Comparison of ENCODE assay signal across 17 mouse cellular contexts in genomic region chr6:125272228-125272785, GRCm38 (mm10). TPM values are rescaled to one million over a fixed set of nuclear protein-coding genes. Genes with fewer than 3 reads are reported as not detected.
DNase-seq lines count a peak whose midpoint lies in the region; ATAC-seq and TF ChIP-seq lines count a peak whose summit lies in the region.
"Had no signal": no experiment of that assay in that cellular context is flagged by ENCODE, and none has a peak within 500 bp of the region (broad histone marks: within the 10 kb centered on the region; RNA-seq: fewer than 3 reads in every experiment).

No protein-coding gene starts in this region.

- no peaks in the 10 kb centered on the region for H3K4me1 ChIP-seq in heart, embryonic 11.5 days (ENCODE audit: control insufficient read depth, insufficient read depth, low read length)
- no peaks in the 10 kb centered on the region for H3K4me1 ChIP-seq in midbrain, embryonic 11.5 days (ENCODE audit: control insufficient read depth, insufficient read depth, low read length)
- peaks cover 4% of the 10 kb centered on the region for H3K4me1 ChIP-seq in midbrain, embryonic 13.5 days (replicated peaks)
- peaks cover 19% of the 10 kb centered on the region for H3K4me1 ChIP-seq in liver, embryonic 12.5 days
- peaks cover 6% of the 10 kb centered on the region for H3K4me1 ChIP-seq in small intestine, adult 2 months (ENCODE audit: control insufficient read depth, insufficient read depth, insufficient read length, low read length)

- H3K27me3 ChIP-seq in heart, embryonic 11.5 days (ENCODE audit: control insufficient read depth, insufficient read depth, low read length): no peaks in the 10 kb centered on the region
- H3K27me3 ChIP-seq in midbrain, embryonic 11.5 days (ENCODE audit: control insufficient read depth, insufficient read depth, low read length): no peaks in the 10 kb centered on the region
- H3K27me3 ChIP-seq in midbrain, embryonic 13.5 days: peaks cover 8% of the 10 kb centered on the region
- 0 out of 2 replicates have a peak, but pooled peaks cover 8% of the 10 kb centered on the region for H3K27me3 ChIP-seq in liver, embryonic 12.5 days (replicated peaks)
- no peaks in the 10 kb centered on the region for H3K27me3 ChIP-seq in small intestine, adult 2 months (ENCODE audit: control insufficient read depth, insufficient read depth, low read length)

- H3K27ac ChIP-seq in heart, embryonic 11.5 days (ENCODE audit: low read depth, low read length): no peak overlapping the region
- H3K27ac ChIP-seq in midbrain, embryonic 11.5 days (ENCODE audit: low read depth, low read length): no peak overlapping the region
- H3K27ac ChIP-seq in midbrain, embryonic 13.5 days: no peak overlapping the region
- no peak overlapping the region for H3K27ac ChIP-seq in liver, embryonic 12.5 days
- 0 out of 2 replicates have a peak overlapping the region, but pooled peaks have one; percentile 7 for H3K27ac ChIP-seq in small intestine, adult 2 months (ENCODE audit: insufficient read depth, low read depth, low read length)
- H3K27ac ChIP-seq: forebrain, embryonic 13.5 days; hindbrain, embryonic 14.5 days had no signal

- no peak for TF ChIP-seq CTCF in small intestine, adult 2 months (IDR thresholded peaks at IDR 0.05; ENCODE audit: extremely low read depth, insufficient read length, insufficient replicate concordance, low read depth, low read length)

- no peak for DNase-seq in heart, adult 18-20 months
- DNase-seq in midbrain, embryonic 11.5 days (ENCODE audit: low spot score, missing footprints): peak; percentile 12
- DNase-seq in frontal cortex, postnatal 14 days (ENCODE audit: low spot score in 2 of 2): no peak

- no peak overlapping the region for H3K9ac ChIP-seq in heart, embryonic 11.5 days (ENCODE audit: low read depth, low read length)
- H3K9ac ChIP-seq in midbrain, embryonic 11.5 days (ENCODE audit: low read length): no peak overlapping the region
- no peak overlapping the region for H3K9ac ChIP-seq in midbrain, embryonic 13.5 days (replicated peaks)
- no peak overlapping the region for H3K9ac ChIP-seq in liver, embryonic 12.5 days
- H3K9ac ChIP-seq: heart, embryonic 12.5 days; hindbrain, embryonic 14.5 days; lung, embryonic 14.5 days had no signal

- H3K4me2 ChIP-seq in heart, embryonic 11.5 days: peak overlapping the region; percentile 10; the same call in 1 of the 2 replicates
- no peak overlapping the region for H3K4me2 ChIP-seq in midbrain, embryonic 11.5 days
- H3K4me2 ChIP-seq in midbrain, embryonic 13.5 days (replicated peaks): no peak overlapping the region
- peak overlapping the region; percentile 48 for H3K4me2 ChIP-seq in liver, embryonic 12.5 days

- no peaks in the 10 kb centered on the region for H3K9me3 ChIP-seq in heart, embryonic 11.5 days (replicated peaks; ENCODE audit: control insufficient read depth, low read length)
- no peaks in the 10 kb centered on the region for H3K9me3 ChIP-seq in midbrain, embryonic 11.5 days (ENCODE audit: control insufficient read depth, low read length)
- no peaks in the 10 kb centered on the region for H3K9me3 ChIP-seq in midbrain, embryonic 13.5 days
- H3K9me3 ChIP-seq in liver, embryonic 12.5 days (replicated peaks): no peaks in the 10 kb centered on the region
- H3K9me3 ChIP-seq: forebrain, embryonic 13.5 days; heart, embryonic 12.5 days; megakaryocyte, embryonic 14.5 days had no signal

- ATAC-seq in heart, embryonic 11.5 days (replicated peaks; ENCODE audit: insufficient number of reproducible peaks, low FRiP score, low TSS enrichment): no peak
- no peak for ATAC-seq in midbrain, embryonic 11.5 days (ENCODE audit: low FRiP score)
- ATAC-seq in midbrain, embryonic 13.5 days: no peak
- no peak for ATAC-seq in liver, embryonic 12.5 days
- no peak for ATAC-seq in monocyte, adult 5-6 weeks (replicated peaks; ENCODE audit: insufficient number of reproducible peaks, low FRiP score, low TSS enrichment, poor library complexity, severe bottlenecking)

- no peaks in the 10 kb centered on the region for H3K36me3 ChIP-seq in heart, embryonic 11.5 days (ENCODE audit: control insufficient read depth, insufficient read depth, low read length)
- H3K36me3 ChIP-seq in midbrain, embryonic 11.5 days (ENCODE audit: control insufficient read depth, insufficient read depth, low read length): no peaks in the 10 kb centered on the region
- no peaks in the 10 kb centered on the region for H3K36me3 ChIP-seq in midbrain, embryonic 13.5 days
- H3K36me3 ChIP-seq in liver, embryonic 12.5 days: no peaks in the 10 kb centered on the region
- H3K36me3 ChIP-seq in small intestine, adult 2 months (ENCODE audit: control insufficient read depth, insufficient read depth, low read length): no peaks in the 10 kb centered on the region
- H3K36me3 ChIP-seq: heart, embryonic 12.5 days had no signal

- no peak overlapping the region for H3K4me3 ChIP-seq in heart, embryonic 11.5 days (ENCODE audit: low read depth, low read length)
- no peak overlapping the region for H3K4me3 ChIP-seq in midbrain, embryonic 11.5 days (ENCODE audit: low read depth, low read length)
- no peak overlapping the region for H3K4me3 ChIP-seq in midbrain, embryonic 13.5 days (replicated peaks)
- no peak overlapping the region for H3K4me3 ChIP-seq in liver, embryonic 12.5 days
- no peak overlapping the region for H3K4me3 ChIP-seq in small intestine, adult 2 months (ENCODE audit: low read depth, low read length)
- H3K4me3 ChIP-seq: heart, embryonic 12.5 days had no signal

- 72% methylated on average over 10 of the region's 10 CpGs for WGBS in heart, embryonic 11.5 days (ENCODE audit: insufficient replicate concordance)
- 77% methylated on average over 10 of the region's 10 CpGs for WGBS in midbrain, embryonic 11.5 days
- 78% methylated on average over 10 of the region's 10 CpGs for WGBS in midbrain, embryonic 13.5 days
- WGBS in liver, embryonic 12.5 days (ENCODE audit: insufficient replicate concordance): 61% methylated on average over 10 of the region's 10 CpGs
- WGBS in small intestine, adult 2 months: 72% methylated on average over 10 of the region's 10 CpGs

- no peak for TF ChIP-seq POLR2A in small intestine, adult 2 months (IDR thresholded peaks at IDR 0.05; ENCODE audit: low read depth, low read length)

RNA-seq across cellular contexts. Expression of gene Tuba3a, which starts 13.5 kb away (rescaled TPM):
- polyA plus RNA-seq in heart, embryonic 11.5 days (2014; fragmentation: Nextera tagmentation; extraction: Ambion mirVana): 0.10 TPM in 1 of 2 replicates, not detected in the other
- total RNA-seq in heart, adult 18-20 months (2021): not detected
- polyA plus RNA-seq in midbrain, embryonic 11.5 days (2014; fragmentation: Nextera tagmentation; extraction: Ambion mirVana): 0.08 TPM in 1 of 2 replicates, not detected in the other
- polyA plus RNA-seq in midbrain, embryonic 13.5 days (2015; fragmentation: Nextera tagmentation; extraction: Ambion mirVana): 0.11 TPM in 1 of 2 replicates, not detected in the other
- polyA plus RNA-seq in liver, embryonic 12.5 days (2016; fragmentation: Nextera tagmentation; extraction: Ambion mirVana): not detected in 2 replicates
- not detected in 2 replicates for polyA plus RNA-seq in small intestine, adult 2 months (2012; rRNA removed)
- 0.78 TPM in 1 of 3 replicates, not detected in the others for total RNA-seq in monocyte, adult 5-6 weeks (2017)
- total RNA-seq: adrenal gland, adult 8-10 months; gastrocnemius, adult 18-20 months; layer of hippocampus, postnatal 36 days had no signal
- polyA plus RNA-seq: forebrain, embryonic 13.5 days; heart, embryonic 12.5 days; hindbrain, embryonic 14.5 days; neural tube, embryonic 14.5 days had no signal

RNA-seq across cellular contexts. Expression of gene Cd27, which starts 35.5 kb away (rescaled TPM):
- polyA plus RNA-seq in heart, embryonic 11.5 days (2014; fragmentation: Nextera tagmentation; extraction: Ambion mirVana): 1.2 and 1.4 TPM in 2 replicates
- total RNA-seq in heart, adult 18-20 months (2021): 1 to 10 TPM in 1 of 2 experiments, not detected in 1; 1.7 TPM
- polyA plus RNA-seq in midbrain, embryonic 11.5 days (2014; fragmentation: Nextera tagmentation; extraction: Ambion mirVana): 0.62 and 0.93 TPM in 2 replicates
- 2.2 and 2.5 TPM in 2 replicates for polyA plus RNA-seq in midbrain, embryonic 13.5 days (2015; fragmentation: Nextera tagmentation; extraction: Ambion mirVana)
- polyA plus RNA-seq in liver, embryonic 12.5 days (2016; fragmentation: Nextera tagmentation; extraction: Ambion mirVana): 2.6 and 3.2 TPM in 2 replicates
- polyA plus RNA-seq in small intestine, adult 2 months (2012; rRNA removed): 3.5 and 7.9 TPM in 2 replicates
- total RNA-seq in monocyte, adult 5-6 weeks (2017): 9.1 to 38.2 TPM (median 26.6 TPM) in 3 replicates
- total RNA-seq: layer of hippocampus, postnatal 36 days had no signal

RNA-seq across cellular contexts. Expression of gene Tapbpl, which starts 40.6 kb away (rescaled TPM):
- polyA plus RNA-seq in heart, embryonic 11.5 days (2014; fragmentation: Nextera tagmentation; extraction: Ambion mirVana): 2.0 and 2.2 TPM in 2 replicates
- 1 to 10 TPM; 5.7 to 6.1 TPM for total RNA-seq in heart, adult 18-20 months (2021)
- 1.2 and 1.6 TPM in 2 replicates for polyA plus RNA-seq in midbrain, embryonic 11.5 days (2014; fragmentation: Nextera tagmentation; extraction: Ambion mirVana)
- polyA plus RNA-seq in midbrain, embryonic 13.5 days (2015; fragmentation: Nextera tagmentation; extraction: Ambion mirVana): 3.2 and 3.7 TPM in 2 replicates
- 3.8 and 4.0 TPM in 2 replicates for polyA plus RNA-seq in liver, embryonic 12.5 days (2016; fragmentation: Nextera tagmentation; extraction: Ambion mirVana)
- polyA plus RNA-seq in small intestine, adult 2 months (2012; rRNA removed): 25.3 and 45.1 TPM in 2 replicates
- 32.5 to 50.2 TPM (median 35.0 TPM) in 3 replicates for total RNA-seq in monocyte, adult 5-6 weeks (2017)

RNA-seq across cellular contexts. Expression of gene Ltbr, which starts 41.4 kb away (rescaled TPM):
- polyA plus RNA-seq in heart, embryonic 11.5 days (2014; fragmentation: Nextera tagmentation; extraction: Ambion mirVana): 35.0 and 40.7 TPM in 2 replicates
- 10 to 100 TPM; 25.0 to 28.7 TPM for total RNA-seq in heart, adult 18-20 months (2021)
- 18.0 and 19.7 TPM in 2 replicates for polyA plus RNA-seq in midbrain, embryonic 11.5 days (2014; fragmentation: Nextera tagmentation; extraction: Ambion mirVana)
- 11.3 and 13.3 TPM in 2 replicates for polyA plus RNA-seq in midbrain, embryonic 13.5 days (2015; fragmentation: Nextera tagmentation; extraction: Ambion mirVana)
- 19.2 and 22.9 TPM in 2 replicates for polyA plus RNA-seq in liver, embryonic 12.5 days (2016; fragmentation: Nextera tagmentation; extraction: Ambion mirVana)
- polyA plus RNA-seq in small intestine, adult 2 months (2012; rRNA removed): 122 and 167 TPM in 2 replicates
- 29.5 to 47.9 TPM (median 41.2 TPM) in 3 replicates for total RNA-seq in monocyte, adult 5-6 weeks (2017)

RNA-seq across cellular contexts. Expression of gene Scnn1a, which starts 48.2 kb away (rescaled TPM):
- 0.69 and 0.93 TPM in 2 replicates for polyA plus RNA-seq in heart, embryonic 11.5 days (2014; fragmentation: Nextera tagmentation; extraction: Ambion mirVana)
- 1 to 10 TPM in 1 of 2 experiments, under 1 TPM in 1; 0.47 to 1.3 TPM for total RNA-seq in heart, adult 18-20 months (2021)
- polyA plus RNA-seq in midbrain, embryonic 11.5 days (2014; fragmentation: Nextera tagmentation; extraction: Ambion mirVana): 0.33 and 0.77 TPM in 2 replicates
- 0.39 and 0.46 TPM in 2 replicates for polyA plus RNA-seq in midbrain, embryonic 13.5 days (2015; fragmentation: Nextera tagmentation; extraction: Ambion mirVana)
- polyA plus RNA-seq in liver, embryonic 12.5 days (2016; fragmentation: Nextera tagmentation; extraction: Ambion mirVana): 0.23 and 0.50 TPM in 2 replicates
- 11.7 and 11.9 TPM in 2 replicates for polyA plus RNA-seq in small intestine, adult 2 months (2012; rRNA removed)
- total RNA-seq in monocyte, adult 5-6 weeks (2017): 3.1 to 6.4 TPM (median 5.9 TPM) in 3 replicates

Comparison
In these comparisons a context has a peak if more than half of its experiments do, and no peak if none do; other contexts are left out.
1. H3K4me2 ChIP-seq: peak in heart, embryonic 11.5 days (single experiment) and liver, embryonic 12.5 days (single experiment); none in midbrain, embryonic 11.5 days (single experiment) and midbrain, embryonic 13.5 days (single experiment).